ENCODE assay signal across 44 mouse cellular contexts in genomic region chr6:54005302-54005701, GRCm38 (mm10). TPM values are rescaled to one million over a fixed set of nuclear protein-coding genes. Genes with fewer than 3 reads are reported as not detected.
"Had no signal": no experiment of that assay in that cellular context is flagged by ENCODE, and none has a peak within 500 bp of the region (broad histone marks: within the 10 kb centered on the region; RNA-seq: fewer than 3 reads in every experiment).

No protein-coding gene starts in this region.

- H3K4me2 ChIP-seq: heart, embryonic 11.5 days; heart, embryonic 12.5 days; heart, embryonic 13.5 days; heart, embryonic 15.5 days; hindbrain, embryonic 12.5 days; hindbrain, embryonic 13.5 days; hindbrain, embryonic 14.5 days; hindbrain, embryonic 15.5 days; intestine, embryonic 15.5 days; kidney, embryonic 15.5 days had no signal

- H3K9me3 ChIP-seq: heart, embryonic 10.5 days; heart, embryonic 12.5 days; heart, embryonic 13.5 days; heart, embryonic 15.5 days; hindbrain, embryonic 10.5 days; hindbrain, embryonic 12.5 days; hindbrain, embryonic 13.5 days; hindbrain, embryonic 15.5 days; intestine, embryonic 15.5 days; kidney, embryonic 15.5 days had no signal

- H3K36me3 ChIP-seq: heart, embryonic 10.5 days; heart, embryonic 12.5 days; heart, embryonic 13.5 days; heart, embryonic 15.5 days; hindbrain, embryonic 10.5 days; hindbrain, embryonic 12.5 days; hindbrain, embryonic 13.5 days; hindbrain, embryonic 15.5 days; intestine, embryonic 15.5 days; kidney, embryonic 15.5 days had no signal

- H3K4me1 ChIP-seq: intestine, embryonic 15.5 days; kidney, embryonic 15.5 days had no signal

- H3K27ac ChIP-seq: heart, embryonic 10.5 days; heart, embryonic 13.5 days; heart, embryonic 15.5 days; hindbrain, embryonic 10.5 days; hindbrain, embryonic 12.5 days; hindbrain, embryonic 13.5 days; hindbrain, embryonic 14.5 days; hindbrain, embryonic 15.5 days; hindbrain, postnatal 0 days; intestine, embryonic 15.5 days; kidney, embryonic 15.5 days; kidney, postnatal 0 days; layer of hippocampus, adult 2 months had no signal

- ATAC-seq: hindbrain, embryonic 16.5 days; hindbrain, postnatal 0 days; inflammation-experienced regulatory T-cells, adult 6 months; intestine, embryonic 15.5 days; intestine, postnatal 0 days had no signal

- H3K4me3 ChIP-seq: heart, embryonic 10.5 days; heart, embryonic 12.5 days; heart, embryonic 13.5 days; heart, embryonic 15.5 days; hindbrain, embryonic 10.5 days; hindbrain, embryonic 12.5 days; hindbrain, embryonic 13.5 days; hindbrain, embryonic 15.5 days; intestine, embryonic 15.5 days; kidney, embryonic 15.5 days; layer of hippocampus, adult 2 months had no signal

- DNase-seq: heart, postnatal 10 days; heart, postnatal 14 days; heart, postnatal 36 days; heart, postnatal 4 days; kidney, adult 11 months; kidney, adult 18-20 months; kidney, adult 2 months; kidney, adult 8-10 months; kidney, adult 9 months; kidney, postnatal 10 days; kidney, postnatal 14 days; kidney, postnatal 25 days; kidney, postnatal 36 days; kidney, postnatal 4 days; layer of hippocampus, adult 9-11 months; layer of hippocampus, postnatal 36 days had no signal

- H3K27me3 ChIP-seq: heart, embryonic 13.5 days; heart, embryonic 15.5 days; hindbrain, embryonic 12.5 days; hindbrain, embryonic 13.5 days; hindbrain, embryonic 15.5 days; intestine, embryonic 15.5 days had no signal

- H3K9ac ChIP-seq: heart, embryonic 12.5 days; heart, embryonic 13.5 days; heart, embryonic 15.5 days; hindbrain, embryonic 12.5 days; hindbrain, embryonic 13.5 days; hindbrain, embryonic 14.5 days; hindbrain, embryonic 15.5 days; intestine, embryonic 15.5 days; kidney, embryonic 15.5 days had no signal

RNA-seq across cellular contexts. Expression of gene Cpvl, which starts 26.8 kb away (rescaled TPM):
- total RNA-seq: heart, postnatal 10 days; heart, postnatal 14 days; heart, postnatal 25 days; heart, postnatal 36 days; heart, postnatal 4 days; hematopoietic stem cell, adult 5-6 weeks; hindbrain, postnatal 0 days; layer of hippocampus, adult 18-20 months; layer of hippocampus, adult 2 months; layer of hippocampus, adult 8-10 months; layer of hippocampus, postnatal 10 days; layer of hippocampus, postnatal 36 days; left cerebral cortex, adult 18-20 months had no signal
- polyA plus RNA-seq: heart, embryonic 10.5 days; heart, embryonic 11.5 days; heart, embryonic 12.5 days; heart, embryonic 13.5 days; heart, embryonic 14.5 days; heart, embryonic 15.5 days; heart, embryonic 16.5 days; heart, postnatal 0 days; hindbrain, embryonic 12.5 days; hindbrain, embryonic 13.5 days; hindbrain, embryonic 14.5 days; hindbrain, embryonic 15.5 days; inflammation-experienced regulatory T-cells, adult 6 months; intestine, embryonic 14.5 days had no signal
